Mouse (Mus musculus): ENCODE measurements around the gene Xab2. TPM values are rescaled to one million over a fixed set of nuclear protein-coding genes. Genes with fewer than 3 reads are reported as not detected.
A peak's percentile ranks its signal among the peaks of the same experiment; 100 is the strongest.

Gene Xab2
- total RNA-seq, 1 experiment: 76.0 TPM

GRCm38 (mm10) chr8:3567641-3568371 lies 53.3 kb downstream of the Xab2 start, which contains the start of gene C330021F23Rik:
Gene C330021F23Rik, plus strand, starts transcription at chr8:3567990.
- Histone ChIP-seq H3K9ac (ENCODE audit: insufficient read depth, low read depth, low read length, poor library complexity, severe bottlenecking) (peak within 1 kb of the TSS; percentile 91), H3K36me3 (ENCODE audit: control insufficient read depth, insufficient read depth, low read length, poor library complexity, severe bottlenecking) (no peaks in the 10 kb centered on the region; the same call in 1 of the 2 replicates), H3K9me3 (ENCODE audit: control insufficient read depth, insufficient read depth, low read depth, low read length) (no peaks in the 10 kb centered on the region), H3K4me3 (ENCODE audit: insufficient read depth in 1 of 2, low read depth in 1 of 2, low read length in 2 of 2, poor library complexity in 1 of 2, severe bottlenecking in 1 of 2) (peak within 1 kb of the TSS; percentile 75 to 80), H3K4me1 (ENCODE audit: control insufficient read depth in 2 of 2, insufficient read depth in 2 of 2, low read length in 2 of 2, poor library complexity in 1 of 2) (peaks cover 12 to 18% of the 10 kb centered on the region in 2 experiments), H3K27ac (ENCODE audit: insufficient read depth, low read depth, low read length, poor library complexity, severe bottlenecking) (peak within 1 kb of the TSS; percentile 99)
- TF ChIP-seq CHD2 (IDR thresholded peaks at IDR 0.05; ENCODE audit: low read depth, low read length) (no peak), ZC3H11A (IDR thresholded peaks at IDR 0.05; ENCODE audit: borderline replicate concordance, low read depth, low read length) (no peak), HCFC1 (IDR thresholded peaks at IDR 0.05; ENCODE audit: borderline replicate concordance, insufficient read depth, low read length) (no peak), MAFK (IDR thresholded peaks at IDR 0.05; ENCODE audit: insufficient read depth, low read depth, low read length) (no peak), ZNF384 (IDR thresholded peaks at IDR 0.05; ENCODE audit: low read depth, low read length) (no peak)
- in situ Hi-C loops (cut with MboI; ENCODE audit: low sequenced_read_pairs in 2 of 2, unreplicated experiment in 2 of 2): no loop called here
- DNase-seq (ENCODE audit: low read depth, low spot score): no peak

Other genes starting within 250 kb of the Xab2 start
- gene Arhgef18, start 228.3 kb downstream of the Xab2 start, total RNA-seq (2012; rRNA removed): 34.7 and 40.9 TPM in 2 replicates
- 3.2 and 5.5 TPM in 2 replicates for gene Pex11g, start 153.6 kb downstream of the Xab2 start, total RNA-seq (2012; rRNA removed)
- 0.16 TPM in 1 of 2 replicates, not detected in the other for gene Tex45, start 150.5 kb downstream of the Xab2 start, total RNA-seq (2012; rRNA removed)
- 5.1 and 7.1 TPM in 2 replicates for gene Zfp358, start 128.2 kb downstream of the Xab2 start, total RNA-seq (2012; rRNA removed)
- 48.6 and 79.9 TPM in 2 replicates for gene Mcoln1, start 120.9 kb downstream of the Xab2 start, total RNA-seq (2012; rRNA removed)
- 125 and 201 TPM in 2 replicates for gene Pnpla6, start 105.9 kb downstream of the Xab2 start, total RNA-seq (2012; rRNA removed)
- 4.5 and 4.6 TPM in 2 replicates for gene C330021F23Rik, start 53.3 kb downstream of the Xab2 start, total RNA-seq (2012; rRNA removed)
- gene Camsap3, start 34.0 kb downstream of the Xab2 start, total RNA-seq (2012; rRNA removed): 22.4 and 36.8 TPM in 2 replicates
- gene Pet100, start 232 bp upstream of the Xab2 start, total RNA-seq (2012; rRNA removed): 97.6 and 110 TPM in 2 replicates
- gene Pcp2, start 4.2 kb upstream of the Xab2 start, total RNA-seq (2012; rRNA removed): 0.79 and 0.89 TPM in 2 replicates
- 38.5 and 50.5 TPM in 2 replicates for gene Stxbp2, start 9.6 kb upstream of the Xab2 start, total RNA-seq (2012; rRNA removed)
- gene Retn, start 34.5 kb upstream of the Xab2 start, total RNA-seq (2012; rRNA removed): 0.45 and 0.74 TPM in 2 replicates
- 0.22 and 0.32 TPM in 2 replicates for gene Mcemp1, start 44.4 kb upstream of the Xab2 start, total RNA-seq (2012; rRNA removed)
- 11.6 TPM in 2 replicates for gene Fcor, start 51.0 kb upstream of the Xab2 start, total RNA-seq (2012; rRNA removed)
- 20.4 and 29.0 TPM in 2 replicates for gene Trappc5, start 55.0 kb upstream of the Xab2 start, total RNA-seq (2012; rRNA removed)
- gene Fcer2a, start 72.9 kb upstream of the Xab2 start, total RNA-seq (2012; rRNA removed): 0.16 and 0.18 TPM in 2 replicates
- not detected in 2 replicates for gene Clec4g, start 99.3 kb upstream of the Xab2 start, total RNA-seq (2012; rRNA removed)
- not detected in 2 replicates for gene Cd209a, start 127.7 kb upstream of the Xab2 start, total RNA-seq (2012; rRNA removed)
- 0.13 TPM in 1 of 2 replicates, not detected in the other for gene Cd209e, start 233.0 kb upstream of the Xab2 start, total RNA-seq (2012; rRNA removed)